Mouse (Mus musculus): Measurements from ENCODE around the gene Rpl28.
"Not testable (repeated sequence)": the region's sequence is repeated elsewhere in the genome, so short reads cannot be mapped to it uniquely, and the experiment has no call there.

The Rpl28 gene

GRCm38 (mm10) chr7:4782130-4782529 lies 10.5 kb upstream of the Rpl28 start:
- no peak for ATAC-seq (ENCODE audit: insufficient number of reproducible peaks, low FRiP score, low TSS enrichment)

- no peak for ATAC-seq (ENCODE audit: insufficient number of reproducible peaks, low FRiP score, low TSS enrichment)
Observed at GRCm38 (mm10) chr7:4782759-4783158, 9.9 kb upstream of the Rpl28 start, which contains the start of the genes Il11 and Tmem190. Gene Il11, minus strand, starts transcription at chr7:4782859. Gene Tmem190, plus strand, starts transcription at chr7:4782937.

GRCm38 (mm10) chr7:4783667-4784268 lies 8.9 kb upstream of the Rpl28 start:
- ATAC-seq (ENCODE audit: insufficient number of reproducible peaks, low FRiP score, low TSS enrichment): peak; percentile 81; the same call in 1 of the 2 replicates

GRCm38 (mm10) chr7:4788499-4789435 lies 3.9 kb upstream of the Rpl28 start:
- peak; percentile 10; the same call in 1 of the 2 replicates for ATAC-seq (ENCODE audit: insufficient number of reproducible peaks, low FRiP score, low TSS enrichment)

- ATAC-seq (ENCODE audit: insufficient number of reproducible peaks, low FRiP score, low TSS enrichment): peak; percentile 18; the same call in 1 of the 2 replicates
Observed at GRCm38 (mm10) chr7:4789436-4789935, 3.2 kb upstream of the Rpl28 start, which contains the start of gene Tmem238. Gene Tmem238, minus strand, starts transcription at chr7:4789656.

GRCm38 (mm10) chr7:4793248-4793647 lies 574 bp downstream of the Rpl28 start:
- ATAC-seq (ENCODE audit: insufficient number of reproducible peaks, low FRiP score, low TSS enrichment): not testable (repeated sequence)

- ATAC-seq (ENCODE audit: insufficient number of reproducible peaks, low FRiP score, low TSS enrichment): no peak
Observed at GRCm38 (mm10) chr7:4793674-4794073, 1.0 kb downstream of the Rpl28 start.

- ATAC-seq (ENCODE audit: insufficient number of reproducible peaks, low FRiP score, low TSS enrichment): no peak
Observed at GRCm38 (mm10) chr7:4794631-4795168, 2.0 kb downstream of the Rpl28 start.

GRCm38 (mm10) chr7:4795767-4796433 lies 3.2 kb downstream of the Rpl28 start:
- no peak for ATAC-seq (ENCODE audit: insufficient number of reproducible peaks, low FRiP score, low TSS enrichment)

GRCm38 (mm10) chr7:4802247-4802646 lies 9.6 kb downstream of the Rpl28 start:
- ATAC-seq (ENCODE audit: insufficient number of reproducible peaks, low FRiP score, low TSS enrichment): no peak

GRCm38 (mm10) chr7:4806716-4807115 lies 14.0 kb downstream of the Rpl28 start:
- ATAC-seq (ENCODE audit: insufficient number of reproducible peaks, low FRiP score, low TSS enrichment): no peak

GRCm38 (mm10) chr7:4811131-4811530 lies 18.5 kb downstream of the Rpl28 start:
- not testable (repeated sequence) for ATAC-seq (ENCODE audit: insufficient number of reproducible peaks, low FRiP score, low TSS enrichment)

- peak; percentile 5; the same call in 1 of the 2 replicates for ATAC-seq (ENCODE audit: insufficient number of reproducible peaks, low FRiP score, low TSS enrichment)
Observed at GRCm38 (mm10) chr7:4811842-4812302, 19.2 kb downstream of the Rpl28 start.

GRCm38 (mm10) chr7:4812303-4813104 lies 19.8 kb downstream of the Rpl28 start, which contains the start of gene Ube2s:
Gene Ube2s, minus strand, starts transcription at chr7:4812590.
- ATAC-seq (ENCODE audit: insufficient number of reproducible peaks, low FRiP score, low TSS enrichment): peak; percentile 99

- no peak for ATAC-seq (ENCODE audit: insufficient number of reproducible peaks, low FRiP score, low TSS enrichment)
Observed at GRCm38 (mm10) chr7:4813105-4813791, 20.6 kb downstream of the Rpl28 start.

GRCm38 (mm10) chr7:4816559-4816958 lies 23.9 kb downstream of the Rpl28 start:
- ATAC-seq (ENCODE audit: insufficient number of reproducible peaks, low FRiP score, low TSS enrichment): no peak

GRCm38 (mm10) chr7:4820925-4821324 lies 28.3 kb downstream of the Rpl28 start:
- ATAC-seq (ENCODE audit: insufficient number of reproducible peaks, low FRiP score, low TSS enrichment): not testable (repeated sequence)

- ATAC-seq (ENCODE audit: insufficient number of reproducible peaks, low FRiP score, low TSS enrichment): no peak
Observed at GRCm38 (mm10) chr7:4821690-4822089, 29.0 kb downstream of the Rpl28 start.
